Mouse (Mus musculus): ENCODE results near the gene Nabp2.

Gene Nabp2

DNA sequence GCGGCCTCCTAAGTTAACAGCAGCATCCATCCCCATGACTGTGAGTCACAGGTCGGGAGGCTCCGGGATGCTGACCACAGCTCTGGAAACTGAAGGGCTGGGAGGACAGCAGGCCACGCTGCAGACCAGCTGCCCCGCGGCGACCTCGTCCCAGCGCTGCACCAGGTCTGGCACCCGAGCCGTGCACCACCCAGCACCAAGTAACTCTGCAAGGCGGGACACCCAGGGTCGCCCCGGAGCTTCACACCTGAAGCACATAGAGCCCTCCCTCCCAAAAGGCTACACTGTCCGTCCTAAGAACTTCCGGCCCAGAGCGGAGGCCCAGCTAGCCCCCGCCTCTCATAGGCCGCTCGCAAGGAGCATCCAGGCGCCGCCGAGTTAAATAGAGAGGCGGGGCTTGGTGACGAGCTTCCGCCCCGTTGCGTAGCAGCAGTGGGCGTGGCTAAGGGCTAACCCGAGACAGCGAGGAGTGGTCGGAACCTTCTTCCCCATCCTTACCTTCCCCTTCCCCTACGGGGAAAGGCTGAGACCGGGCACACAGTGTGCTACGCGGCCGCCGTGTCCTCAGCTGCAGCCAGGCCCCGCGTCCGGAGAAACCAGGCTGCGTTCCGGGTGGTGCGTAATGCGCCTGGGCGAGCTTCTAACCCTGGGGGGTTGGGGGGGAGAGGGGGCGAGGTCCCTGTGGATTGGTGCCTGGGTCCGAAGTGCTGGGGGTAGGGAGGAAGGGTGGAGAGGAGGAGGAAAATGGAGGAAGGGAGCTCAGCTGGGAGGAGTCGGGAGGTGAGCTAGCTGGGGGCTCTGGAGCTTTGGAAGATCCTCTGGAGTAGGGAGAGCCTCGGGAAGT lies at the start of gene Nabp2, which contains the start of gene Rnf41:
Nabp2 (minus strand) TSS at position 282 of the 844 bp plus-strand sequence.
Rnf41 (plus strand) TSS at position 447 of the 844 bp plus-strand sequence.
- peak; percentile 93 for DNase-seq (ENCODE audit: low read depth, low spot score)

DNA sequence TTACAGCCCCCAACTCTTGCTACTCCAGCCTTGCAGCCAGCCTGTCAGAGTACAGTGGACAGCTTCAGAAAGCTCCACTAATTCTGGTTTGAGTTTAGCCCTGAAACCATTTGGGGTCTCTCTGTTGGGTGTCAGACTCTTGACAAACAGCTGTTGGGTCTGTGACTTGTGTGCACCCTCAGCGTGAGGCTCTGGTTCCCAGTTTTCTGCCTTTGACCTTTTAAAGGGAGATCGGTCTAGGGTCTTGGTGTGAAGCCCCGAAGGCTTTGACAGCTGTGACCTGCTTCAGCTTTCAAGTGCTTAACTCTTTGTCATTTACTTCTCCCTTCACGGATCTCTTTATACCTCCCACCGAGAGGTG lies 49.0 kb upstream of the Nabp2 start:
- DNase-seq (ENCODE audit: low read depth, low spot score) = no peak

DNA sequence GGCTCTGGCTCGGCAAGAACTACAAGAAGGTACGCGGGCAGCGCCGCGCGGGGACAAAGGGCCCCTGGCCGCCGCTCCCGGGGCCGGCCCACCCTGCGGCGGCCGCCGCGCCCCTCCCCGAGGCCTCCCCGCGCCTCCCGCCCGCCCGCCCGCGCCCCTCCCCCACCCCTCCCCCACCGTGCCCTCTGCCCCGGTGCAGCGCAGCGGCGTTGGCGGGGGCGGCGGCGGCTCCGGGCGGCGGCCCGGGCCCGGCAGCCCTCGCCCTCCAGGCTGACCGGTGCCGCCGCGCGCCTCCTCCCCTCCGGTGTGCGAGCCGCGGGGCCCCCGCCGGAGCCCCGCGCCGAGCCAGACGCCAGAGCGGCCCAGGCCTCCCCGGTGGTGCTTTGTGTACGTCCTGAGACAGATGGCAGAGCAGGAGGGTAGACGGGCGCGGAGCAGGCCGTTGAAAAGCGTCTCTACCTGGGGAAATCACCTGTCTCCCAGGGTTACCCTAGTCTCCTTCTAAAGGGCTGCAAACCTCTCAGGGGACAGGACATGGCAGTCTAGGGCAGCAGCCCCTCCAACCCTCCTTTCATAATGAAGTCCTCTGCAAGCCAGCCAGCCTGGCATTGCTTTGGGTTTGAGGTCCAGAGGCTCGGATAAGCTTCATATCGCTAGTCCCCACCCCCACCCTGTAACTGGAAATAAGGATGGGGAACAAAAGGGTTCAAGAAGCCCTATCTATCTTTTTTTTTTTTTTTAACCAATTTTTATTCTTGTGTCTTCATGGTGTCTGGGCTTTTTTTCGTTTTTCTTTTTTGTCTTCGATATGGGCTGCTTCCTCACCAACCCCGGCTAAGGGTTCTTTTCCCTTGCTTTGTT lies 48.3 kb upstream of the Nabp2 start:
- DNase-seq (ENCODE audit: low read depth, low spot score) = no peak

DNA sequence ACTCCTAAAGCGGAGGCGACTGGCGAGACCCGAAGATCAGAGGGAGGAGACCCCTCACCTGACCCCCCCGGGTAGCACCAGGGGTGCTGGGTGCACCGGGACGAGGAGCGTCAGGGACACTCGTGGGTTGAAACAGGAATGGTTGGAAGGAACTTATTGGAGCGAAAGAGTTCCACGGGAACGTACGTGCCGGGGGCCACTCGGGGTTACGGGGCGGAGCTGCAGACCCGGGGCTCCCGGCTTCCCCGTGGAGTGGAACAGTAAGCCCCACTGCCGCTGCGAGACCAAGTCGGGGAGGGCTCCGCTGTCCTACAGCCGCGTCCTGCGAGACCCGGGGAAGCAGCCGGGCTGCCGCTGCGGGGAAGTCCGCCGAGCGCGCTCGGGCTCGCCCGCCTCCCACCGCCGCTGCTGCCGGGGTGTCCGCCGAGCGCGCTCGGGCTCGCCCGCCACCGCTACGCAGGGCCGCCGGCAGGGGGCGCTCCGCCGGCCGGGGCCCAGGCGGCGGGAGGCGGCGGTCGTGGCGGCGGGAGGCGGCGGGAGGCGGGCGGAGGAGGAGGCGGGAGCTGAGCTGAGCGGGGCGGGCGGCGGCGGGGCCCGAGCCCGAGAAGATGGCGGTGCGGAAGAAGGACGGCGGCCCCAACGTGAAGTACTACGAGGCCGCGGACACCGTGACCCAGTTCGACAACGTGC lies 47.6 kb upstream of the Nabp2 start, which contains the start of gene Smarcc2:
Smarcc2 (plus strand) TSS at position 530 of the 690 bp plus-strand sequence.
- DNase-seq (ENCODE audit: low read depth, low spot score) = peak; percentile 77

DNA sequence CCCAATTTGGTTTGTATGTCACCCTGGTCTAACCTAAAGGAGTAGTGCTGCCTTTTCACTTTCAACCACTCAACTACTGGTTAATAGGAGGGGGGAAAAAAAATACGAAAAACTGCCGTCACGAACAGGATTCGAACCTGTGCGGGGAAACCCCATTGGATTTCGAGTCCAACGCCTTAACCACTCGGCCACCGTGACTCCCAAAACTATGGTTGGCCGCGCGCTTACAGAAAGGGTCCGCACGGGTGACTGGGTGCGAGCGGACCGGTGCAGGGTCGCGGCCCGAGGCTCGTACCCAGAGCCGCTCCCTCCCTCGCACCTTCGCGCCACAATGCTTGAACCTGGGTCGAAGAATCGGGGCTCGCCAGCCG lies 47.0 kb upstream of the Nabp2 start:
- DNase-seq (ENCODE audit: low read depth, low spot score) = peak; percentile 74

DNA sequence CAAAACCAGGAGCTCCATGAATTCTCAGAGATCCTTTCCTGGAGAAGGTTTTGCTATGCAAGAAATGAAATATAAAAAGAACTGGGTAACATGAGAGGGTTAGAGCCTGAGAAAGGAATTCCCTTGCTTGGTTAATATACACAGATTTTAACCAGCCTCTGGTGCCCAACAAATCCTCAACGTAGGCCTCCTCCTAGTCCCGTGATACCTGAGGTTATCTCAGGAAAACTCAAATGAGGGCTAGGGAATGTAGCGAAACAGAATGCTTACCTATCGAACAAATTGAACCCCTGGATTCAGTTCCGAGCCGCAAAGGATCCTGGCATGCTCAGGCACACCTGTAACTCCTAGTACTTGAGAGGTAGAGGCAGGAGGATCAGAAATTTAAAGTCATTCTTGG lies 46.4 kb upstream of the Nabp2 start:
- DNase-seq (ENCODE audit: low read depth, low spot score) = no peak

DNA sequence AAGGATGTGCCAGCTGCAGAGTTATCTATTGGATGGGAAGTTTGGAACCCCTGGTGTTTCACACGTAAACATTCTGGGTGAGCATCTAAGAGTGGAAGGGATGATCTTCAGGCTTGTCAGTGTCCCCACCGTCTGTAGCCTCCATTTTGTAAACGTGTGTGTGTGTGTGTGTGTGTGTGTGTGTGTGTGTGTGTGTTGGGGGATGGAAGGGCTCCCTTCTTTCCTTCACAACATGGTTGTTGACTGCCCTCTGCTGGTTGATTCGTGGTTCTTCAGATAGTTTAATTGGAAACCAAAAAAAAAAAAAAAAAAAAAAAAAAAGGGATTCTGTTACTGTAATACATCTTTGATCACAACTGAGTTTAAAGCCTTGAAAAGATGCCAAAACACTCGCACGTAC lies 44.0 kb upstream of the Nabp2 start:
- DNase-seq (ENCODE audit: low read depth, low spot score) = peak; percentile 87

DNA sequence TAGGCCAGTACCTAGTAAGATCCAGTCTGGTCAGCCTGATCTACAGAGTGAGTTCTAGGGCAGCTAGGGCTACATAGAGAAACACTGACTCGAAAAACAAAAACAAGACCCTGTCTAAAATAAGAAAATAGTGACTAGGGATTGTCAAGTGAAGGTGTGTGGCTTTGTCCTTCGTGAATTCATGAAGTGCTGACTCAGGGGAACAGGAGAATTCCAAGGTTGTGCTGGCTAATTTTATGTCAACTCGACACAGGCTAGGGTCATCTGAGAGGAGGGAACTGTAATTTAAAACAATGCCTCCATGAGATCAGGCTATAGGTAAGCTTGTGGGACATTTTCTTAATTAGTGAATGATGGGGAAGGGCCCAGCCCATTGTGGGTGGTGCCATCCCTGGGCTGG lies 43.2 kb upstream of the Nabp2 start:
- no peak for DNase-seq (ENCODE audit: low read depth, low spot score)

DNA sequence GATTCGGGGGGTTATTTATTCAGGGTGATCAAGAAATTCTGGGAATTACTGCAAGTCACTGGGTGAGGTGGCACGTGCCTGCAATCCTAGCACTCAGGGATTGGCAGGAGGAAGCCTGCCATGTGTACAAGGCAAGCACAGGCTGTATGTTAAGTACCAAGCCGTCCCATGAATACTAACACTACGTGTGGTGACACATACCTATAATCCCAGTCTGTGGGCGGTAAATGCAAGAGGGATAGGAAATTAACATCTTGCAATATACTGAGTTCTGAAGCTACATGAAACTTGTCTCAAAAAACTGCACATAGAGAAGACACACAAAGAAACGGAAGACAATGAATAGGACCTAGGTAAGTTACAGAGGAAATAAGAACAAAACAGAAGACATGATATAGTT lies 39.7 kb upstream of the Nabp2 start:
- DNase-seq (ENCODE audit: low read depth, low spot score) = no peak

DNA sequence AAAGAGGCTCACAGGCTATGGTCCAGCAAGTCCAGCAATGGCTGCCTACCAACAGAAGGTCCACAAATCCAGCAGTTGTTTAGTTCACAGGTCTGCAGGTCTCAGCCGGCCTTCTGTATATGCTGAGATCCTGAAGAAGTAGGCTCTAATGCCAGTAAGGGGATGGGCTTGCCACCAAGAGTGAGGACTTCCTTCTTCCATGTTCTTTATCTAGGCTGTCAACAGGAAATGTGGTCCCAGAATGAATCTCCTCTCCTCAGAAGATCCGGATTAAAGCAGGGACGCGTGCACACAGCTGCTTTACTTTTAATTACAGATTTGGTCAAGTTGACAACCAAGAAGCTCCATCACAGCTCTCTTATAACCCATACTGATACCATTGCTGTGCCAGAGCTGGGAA lies 34.1 kb upstream of the Nabp2 start:
- no peak for DNase-seq (ENCODE audit: low read depth, low spot score)

DNA sequence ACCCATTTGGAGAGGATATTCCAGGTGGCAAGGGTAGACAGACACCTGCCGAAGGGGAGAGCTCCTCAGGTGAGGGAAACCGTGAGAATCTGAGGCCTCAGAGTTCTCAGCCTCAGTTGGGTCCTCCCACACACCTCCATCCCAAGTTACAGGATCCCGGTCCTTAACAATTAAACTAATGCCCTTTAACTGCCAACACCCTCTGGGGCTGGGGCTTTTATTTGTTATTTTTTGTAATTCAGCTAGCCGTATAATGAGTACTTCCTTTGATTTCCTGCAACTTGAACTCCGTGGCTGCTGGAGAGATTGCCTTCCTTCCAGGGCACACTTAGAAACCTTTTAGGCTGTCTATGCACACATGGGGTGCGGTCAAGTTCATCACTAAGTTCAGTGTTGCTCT lies 33.1 kb upstream of the Nabp2 start:
- no peak for DNase-seq (ENCODE audit: low read depth, low spot score)

DNA sequence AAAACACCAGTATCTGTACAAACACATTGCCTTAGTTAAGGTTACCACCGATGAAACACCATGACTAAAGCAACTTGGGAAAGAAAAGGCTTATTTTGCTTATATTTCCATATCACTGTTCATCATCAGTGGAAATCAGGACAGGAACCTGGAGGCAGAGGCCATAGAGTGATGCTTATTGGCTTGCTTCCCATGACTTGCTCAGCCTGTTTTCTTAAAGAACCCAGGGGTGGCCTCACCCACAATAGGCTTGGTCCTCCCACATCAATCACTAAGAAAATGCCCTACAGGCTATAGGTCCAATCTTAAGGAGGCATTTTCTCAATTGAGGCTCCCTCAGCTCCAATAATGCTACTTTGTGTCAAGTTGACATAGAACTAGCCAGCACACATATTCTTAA lies 31.4 kb upstream of the Nabp2 start:
- no peak for DNase-seq (ENCODE audit: low read depth, low spot score)

DNA sequence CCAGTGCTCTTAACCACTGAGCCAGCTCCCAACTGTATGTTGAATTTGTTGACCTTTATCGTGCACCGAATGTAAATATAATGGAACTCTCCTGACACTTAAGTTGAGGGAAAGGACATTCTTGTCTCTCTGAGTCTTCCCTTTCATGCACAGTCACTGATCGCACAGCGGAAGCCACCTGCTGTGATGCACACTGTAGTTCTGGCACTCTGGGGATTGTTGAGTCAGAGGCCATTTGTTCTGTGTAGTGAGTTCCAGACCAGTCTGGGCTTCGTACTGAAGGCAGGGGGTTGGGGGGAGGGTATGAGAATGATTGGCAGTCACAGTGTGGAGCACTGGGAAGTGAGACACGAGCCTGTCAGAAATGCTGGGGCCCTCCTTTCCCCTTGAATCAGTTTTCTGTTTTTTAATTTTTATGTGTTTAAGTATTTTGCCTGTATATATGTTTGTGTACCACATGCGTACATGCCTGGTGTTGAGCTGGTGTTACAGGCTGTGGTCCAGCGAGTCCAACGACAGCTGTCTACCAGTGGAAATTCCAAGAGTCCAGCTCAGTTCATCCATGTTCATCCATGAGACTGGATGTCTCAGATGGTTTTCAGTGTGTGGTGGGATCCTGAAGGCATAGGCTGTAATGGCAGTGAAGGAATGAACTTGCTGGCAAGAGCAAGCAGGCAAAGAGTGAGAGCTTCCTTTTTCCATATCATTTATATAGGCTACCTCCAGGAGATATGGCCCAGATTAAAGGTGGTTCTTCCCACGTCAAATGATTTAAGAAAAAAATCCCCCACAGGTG lies 30.2 kb upstream of the Nabp2 start:
- no peak for DNase-seq (ENCODE audit: low read depth, low spot score)

DNA sequence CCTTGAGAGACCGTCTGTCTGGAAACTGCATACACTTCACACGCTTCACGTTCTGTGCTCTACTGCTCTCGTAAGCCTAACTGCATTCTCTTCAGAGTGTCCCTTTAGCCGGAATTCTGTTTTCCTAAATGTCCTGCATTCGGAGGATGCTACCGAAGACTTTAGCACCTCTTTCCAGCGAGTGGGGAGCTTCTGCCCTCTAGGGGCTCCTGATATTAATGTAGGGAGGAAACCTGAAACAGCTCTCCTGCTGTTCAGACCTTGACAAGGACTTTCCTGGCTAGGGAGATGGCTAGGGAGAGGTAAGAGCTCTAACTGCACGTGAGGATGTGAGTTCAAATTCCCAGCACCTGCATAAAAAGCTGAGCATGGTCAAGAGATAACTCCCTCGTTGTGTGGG lies 29.1 kb upstream of the Nabp2 start:
- DNase-seq (ENCODE audit: low read depth, low spot score) = no peak

DNA sequence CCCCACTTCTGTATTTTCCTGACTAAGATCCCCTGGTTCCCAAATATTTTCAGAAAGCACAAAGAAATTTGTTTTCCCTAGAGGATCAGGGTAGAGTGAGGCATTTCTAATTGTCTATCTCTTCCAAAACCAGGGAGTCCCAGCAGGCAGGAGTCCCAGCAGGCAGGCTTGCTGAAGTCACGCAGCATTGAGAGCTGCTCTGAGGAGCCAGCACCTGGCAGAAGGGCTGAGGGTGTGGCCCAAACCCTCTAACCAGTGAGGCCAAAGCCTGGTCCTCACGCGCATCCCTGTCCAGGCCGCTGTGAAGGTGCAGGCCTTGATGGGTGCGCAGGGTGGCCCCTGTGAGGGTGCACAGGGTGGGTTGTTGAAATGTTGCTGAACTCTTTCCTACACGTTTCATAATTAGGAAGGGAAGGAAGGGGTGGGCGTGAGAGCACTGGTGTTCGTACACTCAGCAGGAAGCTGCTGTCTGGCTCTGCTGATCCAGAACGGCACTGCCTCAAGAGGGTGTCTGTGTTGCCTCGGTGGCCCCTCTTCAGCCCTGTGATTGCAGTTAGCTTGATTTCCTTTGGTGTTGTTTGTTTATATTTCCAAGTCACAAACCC lies 27.5 kb upstream of the Nabp2 start:
- DNase-seq (ENCODE audit: low read depth, low spot score) = no peak

DNA sequence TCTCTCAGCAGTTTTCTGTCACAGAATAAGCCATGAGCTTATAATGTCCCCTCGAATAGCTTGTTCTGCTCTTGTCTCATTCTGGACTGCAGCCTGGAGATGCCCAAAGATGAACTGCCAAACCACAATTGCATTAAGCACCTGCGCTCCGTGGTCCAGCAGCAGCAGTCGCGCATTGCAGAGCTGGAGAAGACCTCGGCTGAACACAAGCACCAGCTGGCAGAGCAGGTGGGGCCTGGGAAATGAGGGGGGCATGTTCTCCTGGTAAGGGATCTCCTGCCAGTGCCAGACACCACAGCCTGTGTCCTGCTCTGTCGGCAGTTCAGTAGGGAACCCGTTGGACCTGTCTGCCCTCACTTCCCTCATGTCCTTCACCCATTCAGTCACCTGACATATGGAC lies 25.1 kb upstream of the Nabp2 start:
- DNase-seq (ENCODE audit: low read depth, low spot score) = no peak

DNA sequence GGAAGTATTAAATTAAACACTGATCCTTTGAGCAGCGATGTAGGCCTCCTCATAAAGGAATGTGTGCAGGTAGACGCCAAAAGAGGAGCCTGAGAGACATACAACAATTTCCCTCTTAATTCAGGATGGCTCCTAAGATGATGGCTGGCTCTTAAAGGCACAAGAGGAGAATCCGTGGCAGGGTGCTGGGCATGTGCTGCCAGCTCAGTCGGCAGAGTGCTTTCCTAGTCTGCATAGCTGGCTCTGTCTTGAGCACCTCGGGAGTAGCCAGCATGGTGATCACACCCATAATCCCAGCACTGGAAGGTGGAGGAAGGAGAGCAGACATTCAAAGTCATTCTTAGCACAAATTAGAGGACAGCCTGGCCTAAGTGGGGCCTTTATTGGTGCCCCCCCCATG lies 24.6 kb upstream of the Nabp2 start:
- DNase-seq (ENCODE audit: low read depth, low spot score) = no peak

DNA sequence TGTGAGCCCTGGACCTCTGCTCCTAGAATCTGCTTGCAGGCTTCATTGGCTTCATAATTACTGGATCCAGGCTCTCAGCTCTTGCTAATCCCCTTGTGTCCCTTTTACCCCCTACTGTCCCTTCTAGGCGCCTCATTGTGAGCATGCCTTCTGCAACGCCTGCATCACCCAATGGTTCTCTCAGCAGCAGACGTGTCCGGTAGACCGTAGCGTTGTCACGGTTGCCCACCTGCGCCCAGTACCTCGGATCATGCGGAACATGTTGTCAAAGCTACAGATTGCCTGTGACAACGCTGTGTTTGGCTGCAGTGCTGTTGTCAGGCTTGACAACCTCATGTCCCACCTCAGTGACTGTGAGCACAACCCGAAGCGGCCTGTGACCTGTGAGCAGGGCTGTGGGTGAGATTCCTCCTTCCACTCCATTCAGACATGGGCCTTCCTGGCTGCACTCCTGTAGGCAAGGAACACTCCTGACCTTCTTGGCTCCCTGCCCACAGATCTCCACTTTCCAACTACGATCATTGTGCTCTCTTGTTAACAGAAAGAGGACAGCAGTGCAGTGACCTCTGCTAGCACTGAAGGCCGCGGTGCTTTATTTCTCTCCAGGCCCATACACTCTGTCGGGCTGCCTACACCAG lies 24.0 kb upstream of the Nabp2 start:
- peak; percentile 8 for DNase-seq (ENCODE audit: low read depth, low spot score)

DNA sequence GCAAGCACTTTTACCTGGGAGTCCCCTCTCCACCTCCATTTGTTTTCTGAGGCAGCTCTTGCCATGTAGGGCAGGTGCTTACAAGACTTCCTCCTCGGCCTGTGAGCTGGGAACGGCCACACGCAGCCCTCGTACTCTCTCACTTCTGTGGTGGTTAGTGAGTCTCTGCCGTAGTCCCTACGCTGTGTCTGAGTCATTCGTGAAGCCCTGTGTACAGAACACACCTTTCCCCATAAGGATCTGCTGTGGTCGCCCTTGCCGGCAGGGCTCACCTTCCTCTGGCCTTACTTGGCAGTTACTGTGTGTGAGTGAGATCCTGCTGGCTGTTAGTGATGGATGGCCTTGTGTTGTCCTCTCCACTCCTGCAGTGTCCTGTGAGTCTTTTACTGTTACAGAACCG lies 23.4 kb upstream of the Nabp2 start:
- no peak for DNase-seq (ENCODE audit: low read depth, low spot score)

DNA sequence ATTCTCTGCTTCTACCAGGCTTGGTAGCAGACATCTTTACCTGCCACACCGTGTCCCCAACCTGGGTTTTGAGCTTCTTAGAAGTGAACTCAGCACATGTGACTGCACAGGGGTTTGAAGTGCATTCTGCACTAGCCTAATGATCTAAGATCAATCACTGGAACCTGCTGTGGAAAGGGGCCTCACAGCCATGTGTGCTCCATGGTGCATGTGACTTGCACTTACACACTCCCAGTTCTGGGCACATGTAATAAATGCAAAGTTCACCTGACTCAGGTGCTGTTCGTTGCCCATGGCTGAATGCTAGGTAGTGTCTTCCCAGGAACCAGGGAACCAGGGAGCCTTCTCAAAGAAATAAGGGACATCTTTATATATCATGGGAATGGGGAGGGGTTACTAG lies 22.1 kb upstream of the Nabp2 start:
- no peak for DNase-seq (ENCODE audit: low read depth, low spot score)

DNA sequence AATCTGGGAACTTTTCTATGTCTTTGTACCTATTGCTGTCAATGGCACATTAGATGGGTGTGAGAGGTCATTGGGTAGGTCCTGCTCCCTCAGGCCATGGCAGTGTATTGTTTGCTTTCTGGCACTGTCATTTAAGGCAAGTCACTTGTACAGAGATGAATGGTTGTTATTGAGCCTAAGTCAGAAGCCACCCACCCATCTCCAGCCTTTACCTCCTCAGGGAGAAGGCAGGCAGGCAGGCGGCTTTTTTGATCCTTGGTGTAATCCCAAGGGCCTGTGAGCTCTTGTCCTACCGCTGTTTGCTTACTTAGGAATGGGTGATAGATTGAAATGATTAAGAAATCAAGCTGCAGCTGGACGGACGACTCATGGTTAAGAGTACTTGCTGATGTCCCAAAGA lies 18.2 kb upstream of the Nabp2 start:
- DNase-seq (ENCODE audit: low read depth, low spot score) = no peak
